Mouse (Mus musculus) R1 (cell line): Measurements from ENCODE around the gene Pou2af1.

Experiments
- DNase-seq: peaks from one replicate; pipeline ENCODE4 v3.0.0-alpha.2; 2018; ENCODE audit warnings: low read depth, low spot score

The Pou2af1 gene

DNA sequence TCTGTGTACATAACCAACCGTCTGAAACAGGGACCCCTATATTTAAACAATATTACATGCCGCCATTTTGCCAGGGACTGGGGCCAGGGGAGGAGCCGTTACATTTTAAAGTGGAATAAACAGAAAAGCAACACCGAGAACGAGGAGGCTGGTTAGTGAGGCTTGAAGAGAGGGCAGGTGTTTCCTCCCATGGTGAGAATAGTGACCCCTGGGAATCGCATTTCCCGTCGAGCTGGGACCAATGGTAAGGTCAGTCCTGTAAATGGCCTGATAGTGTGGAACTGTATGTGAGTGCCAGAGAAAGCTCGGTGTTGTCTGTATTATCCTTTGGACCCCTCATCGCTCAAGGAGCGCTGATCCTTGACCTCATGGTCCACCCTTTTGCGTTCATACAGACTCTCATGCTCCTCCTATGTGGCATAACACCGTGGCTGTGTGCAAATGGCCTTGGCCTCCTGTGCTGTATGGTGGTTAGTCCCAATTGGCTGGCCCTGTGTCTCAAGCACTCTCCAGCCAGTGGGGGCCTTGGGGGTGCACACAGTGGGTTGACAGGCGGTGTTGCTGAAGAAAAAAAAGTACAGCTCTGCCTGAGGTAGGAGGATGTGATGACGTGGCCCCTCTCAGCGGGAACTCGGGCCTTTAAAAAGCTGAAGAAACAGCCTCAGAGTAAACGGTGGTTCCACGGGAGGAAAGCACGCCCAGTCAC, at the start of gene Pou2af1:
Gene Pou2af1 (plus strand): TSS at position 686 of the 706 bp plus-strand sequence.
- no peak for DNase-seq

DNA sequence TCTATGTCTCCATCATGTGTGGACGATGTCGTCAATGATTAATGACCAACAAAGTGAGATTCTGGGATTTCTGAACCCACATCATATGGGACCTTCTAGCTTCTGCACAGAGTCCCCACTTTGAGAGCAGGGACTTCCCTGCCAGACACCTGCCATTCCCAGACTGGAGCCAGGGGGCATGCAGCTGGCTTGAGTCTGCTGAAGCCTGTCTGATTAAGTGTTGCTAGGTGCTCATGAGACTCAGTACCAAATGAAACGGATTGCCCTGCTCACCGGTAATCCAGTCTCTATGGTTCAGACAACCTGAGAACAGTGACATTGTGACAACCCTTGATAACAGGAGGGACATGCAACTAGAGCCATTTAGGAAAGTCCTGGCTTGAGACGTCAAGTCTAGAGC, 49.5 kb upstream of the Pou2af1 start:
- no peak for DNase-seq

DNA sequence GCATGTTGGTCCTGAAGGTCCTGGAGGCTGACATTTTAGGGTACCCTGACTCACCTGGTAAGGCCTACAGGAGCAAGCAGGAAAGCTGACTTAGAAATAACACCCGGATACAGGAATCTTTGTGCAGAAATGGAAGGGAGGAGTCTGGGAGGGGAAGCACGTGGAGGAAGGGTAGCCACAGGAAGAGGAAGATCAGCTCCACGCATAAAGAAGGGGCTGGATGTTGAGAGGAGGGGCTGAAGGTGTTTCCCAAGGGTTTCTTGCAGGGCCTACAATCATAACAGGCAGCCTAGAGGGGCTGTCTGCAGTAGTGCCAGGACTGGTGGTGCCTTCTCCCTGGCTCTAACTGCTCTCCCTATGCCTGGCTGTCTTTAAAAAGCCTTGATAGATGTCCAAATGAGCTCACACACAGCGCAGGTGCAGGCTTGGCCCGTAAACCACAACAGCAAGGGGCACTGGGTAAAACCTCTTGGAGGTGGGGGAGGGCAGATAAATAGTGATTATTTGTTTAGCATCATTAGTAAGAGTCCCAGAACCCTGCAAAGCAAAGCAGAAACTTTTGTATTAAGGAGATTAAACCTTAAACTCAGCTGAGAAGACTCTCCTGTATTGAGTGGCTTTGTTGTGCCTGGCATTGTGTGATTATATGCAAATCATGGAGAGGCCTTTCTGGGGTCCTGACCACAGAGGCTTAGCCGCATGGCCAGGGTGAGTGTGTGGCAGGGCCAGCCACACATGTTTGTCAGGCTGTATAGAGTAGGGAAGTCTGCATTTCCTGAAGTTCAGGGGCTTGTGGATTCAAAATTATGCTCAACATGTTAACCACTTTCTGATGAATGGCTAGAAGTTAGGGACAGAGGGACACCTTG, 48.0 kb upstream of the Pou2af1 start, which contains the start of gene Gm32742:
Gene Gm32742 (minus strand): TSS at position 206 of the 869 bp plus-strand sequence.
- DNase-seq: no peak

DNA sequence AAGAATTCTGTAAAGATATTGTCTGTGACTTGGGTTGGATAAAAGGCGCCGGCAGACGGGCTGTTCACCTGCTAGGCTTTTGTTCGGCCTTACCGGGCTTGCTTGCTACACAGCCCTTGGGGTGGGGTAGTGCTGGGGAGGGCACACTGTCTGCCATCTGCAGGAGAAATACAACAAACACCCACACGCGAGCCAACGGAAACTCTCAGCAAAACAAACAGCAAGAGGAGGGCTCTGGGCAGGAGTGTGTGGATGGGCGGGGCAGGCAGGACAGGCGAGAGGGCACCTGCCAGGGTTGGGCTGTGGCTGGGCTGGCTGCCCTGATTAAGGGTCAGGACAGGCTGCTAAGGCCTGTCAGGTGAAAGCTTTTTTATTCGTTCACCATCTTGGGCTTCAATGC, 45.6 kb upstream of the Pou2af1 start:
- DNase-seq: no peak

DNA sequence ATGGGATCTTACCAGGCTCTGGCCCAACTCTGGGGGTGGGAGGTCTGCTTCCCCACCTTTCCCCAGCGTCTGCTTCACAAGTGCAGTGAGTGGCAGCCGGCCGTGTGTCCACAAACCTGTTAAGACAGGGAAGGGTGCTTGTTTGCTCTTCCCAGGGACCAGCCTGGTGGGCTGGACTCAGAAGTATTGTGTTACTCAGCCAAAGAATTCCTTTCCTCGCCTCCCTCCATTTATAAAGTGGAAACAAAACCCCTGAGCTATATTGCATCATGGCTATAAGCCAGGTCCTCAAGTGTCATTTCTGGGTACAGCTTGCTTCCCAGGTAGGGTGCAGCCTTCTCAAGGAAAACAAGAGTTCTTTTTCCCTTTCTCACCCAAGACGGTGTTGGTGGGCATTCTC, 44.8 kb upstream of the Pou2af1 start:
- no peak for DNase-seq

DNA sequence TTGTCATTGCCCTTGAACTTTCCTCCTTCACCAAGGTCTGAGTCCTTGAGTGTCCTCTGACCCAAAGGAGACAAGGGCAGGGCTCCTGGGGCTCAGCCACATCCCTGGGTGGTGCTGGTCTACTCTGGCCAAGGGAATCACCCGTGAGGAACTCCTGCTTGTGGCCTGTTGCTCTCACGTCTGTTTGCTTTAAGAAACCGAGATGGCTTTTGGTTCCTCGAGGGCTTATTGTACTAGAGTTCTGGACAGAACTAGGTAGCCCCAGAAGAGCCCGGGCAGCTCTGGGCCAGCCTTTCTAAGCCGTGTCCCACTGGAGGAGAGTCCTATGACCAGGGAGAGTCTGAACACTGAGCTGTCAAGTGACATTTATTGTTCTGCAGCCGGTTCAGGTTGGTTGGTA, 44.4 kb upstream of the Pou2af1 start:
- DNase-seq: no peak

DNA sequence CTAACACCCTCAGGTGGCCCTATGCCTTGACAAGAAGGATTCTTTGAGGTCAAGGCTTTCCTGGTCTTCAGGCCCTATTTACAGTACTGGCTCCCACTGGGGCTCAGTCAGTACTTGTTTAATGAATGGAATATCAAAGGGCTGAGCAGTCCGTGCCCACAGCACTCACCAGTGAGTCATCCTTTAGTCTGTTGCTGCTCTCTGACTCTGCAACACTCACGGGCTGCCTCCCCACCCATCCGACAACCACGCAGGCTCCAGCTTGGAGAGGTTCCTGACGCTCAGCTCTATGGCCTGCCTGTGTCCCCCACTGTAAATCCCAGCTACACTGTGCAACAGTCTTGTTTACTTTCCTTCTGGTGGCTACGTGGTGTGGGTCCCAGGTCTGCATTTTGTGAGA, 43.2 kb upstream of the Pou2af1 start:
- DNase-seq: no peak

DNA sequence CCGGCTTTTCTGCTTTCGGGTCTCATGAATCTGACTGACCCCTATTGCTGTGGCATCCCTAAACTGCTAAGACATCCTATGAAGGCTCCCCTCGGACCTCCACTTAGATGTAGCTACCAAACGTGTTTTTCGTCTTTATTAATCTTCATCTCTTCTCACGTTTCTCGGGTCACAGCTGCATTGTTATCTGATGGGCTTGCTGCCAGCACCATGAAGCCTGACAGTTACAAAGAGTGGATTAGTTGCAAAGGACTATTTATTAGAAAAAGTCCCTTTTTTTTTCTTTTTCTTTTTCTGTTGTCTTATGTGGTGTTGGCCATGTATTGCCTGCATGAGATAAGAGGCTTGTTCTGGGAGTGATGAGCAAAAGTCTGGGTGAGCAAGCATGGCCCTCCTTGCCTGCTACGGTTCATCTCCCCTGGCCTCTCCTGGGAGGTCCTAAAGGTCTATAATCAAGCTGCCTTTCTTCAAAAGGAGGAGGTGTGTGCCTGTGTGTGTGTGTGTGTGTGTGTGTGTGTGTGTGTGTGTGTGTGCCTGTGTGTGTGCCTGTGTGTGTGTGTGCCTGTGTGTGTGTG, 38.5 kb upstream of the Pou2af1 start:
- no peak for DNase-seq

DNA sequence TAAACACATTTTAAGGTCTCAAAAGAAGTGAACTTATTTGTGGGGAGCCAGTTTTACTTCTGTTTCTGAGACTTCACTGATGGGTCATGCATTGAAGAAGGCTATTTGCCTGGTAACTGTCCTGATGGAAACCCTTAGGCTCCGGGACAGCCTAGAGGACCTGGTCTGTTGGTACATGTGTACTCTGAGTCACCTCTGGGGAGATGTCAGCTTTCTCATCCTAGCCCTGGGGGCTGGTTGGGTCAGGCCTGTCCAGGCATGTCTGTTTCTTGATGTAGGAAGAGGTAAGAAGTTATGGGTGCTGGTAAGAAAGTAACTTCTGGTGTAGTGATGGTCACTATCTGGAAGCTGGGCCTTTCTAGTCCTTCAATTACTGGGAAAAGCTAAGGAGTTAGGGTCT, 37.8 kb upstream of the Pou2af1 start:
- no peak for DNase-seq

DNA sequence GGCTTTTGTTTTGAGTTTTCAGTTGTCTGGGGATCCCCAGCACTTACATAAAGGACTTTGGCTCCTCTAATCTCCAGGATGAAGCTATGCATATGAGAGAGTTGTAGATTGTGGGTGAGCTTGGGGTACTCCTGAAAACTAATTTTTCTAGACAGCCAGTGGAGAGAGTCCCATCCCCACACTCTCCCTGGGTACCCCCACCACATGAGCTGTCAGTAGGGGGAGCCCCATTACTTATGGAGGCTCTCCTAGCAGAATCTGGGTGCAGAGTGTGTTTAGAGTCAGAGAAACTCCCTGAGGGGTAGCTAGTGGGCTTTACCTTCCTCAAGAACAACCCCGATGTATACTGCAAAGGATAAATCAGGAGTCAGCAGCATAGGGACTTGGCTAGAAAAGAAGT, 35.2 kb upstream of the Pou2af1 start:
- no peak for DNase-seq

DNA sequence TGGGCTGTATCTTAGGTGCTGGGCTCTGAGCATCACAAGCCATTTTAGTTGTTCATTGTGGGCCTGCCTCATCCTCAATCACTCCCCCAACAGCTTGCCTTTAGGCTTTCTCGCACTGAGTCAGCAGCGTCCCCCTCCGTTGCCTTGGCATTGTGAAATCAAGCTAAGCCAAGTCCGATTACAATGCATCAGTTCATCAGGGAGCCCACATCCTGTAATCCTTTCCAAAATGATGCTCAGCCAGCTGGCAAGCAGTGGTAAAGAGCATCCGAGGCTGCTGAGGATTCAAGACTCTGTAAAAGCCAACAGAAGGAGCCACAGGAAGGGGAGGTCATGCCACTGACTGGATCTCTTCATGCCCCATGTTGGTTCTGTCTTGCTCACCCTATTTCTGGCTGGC, 32.9 kb upstream of the Pou2af1 start:
- no peak for DNase-seq

DNA sequence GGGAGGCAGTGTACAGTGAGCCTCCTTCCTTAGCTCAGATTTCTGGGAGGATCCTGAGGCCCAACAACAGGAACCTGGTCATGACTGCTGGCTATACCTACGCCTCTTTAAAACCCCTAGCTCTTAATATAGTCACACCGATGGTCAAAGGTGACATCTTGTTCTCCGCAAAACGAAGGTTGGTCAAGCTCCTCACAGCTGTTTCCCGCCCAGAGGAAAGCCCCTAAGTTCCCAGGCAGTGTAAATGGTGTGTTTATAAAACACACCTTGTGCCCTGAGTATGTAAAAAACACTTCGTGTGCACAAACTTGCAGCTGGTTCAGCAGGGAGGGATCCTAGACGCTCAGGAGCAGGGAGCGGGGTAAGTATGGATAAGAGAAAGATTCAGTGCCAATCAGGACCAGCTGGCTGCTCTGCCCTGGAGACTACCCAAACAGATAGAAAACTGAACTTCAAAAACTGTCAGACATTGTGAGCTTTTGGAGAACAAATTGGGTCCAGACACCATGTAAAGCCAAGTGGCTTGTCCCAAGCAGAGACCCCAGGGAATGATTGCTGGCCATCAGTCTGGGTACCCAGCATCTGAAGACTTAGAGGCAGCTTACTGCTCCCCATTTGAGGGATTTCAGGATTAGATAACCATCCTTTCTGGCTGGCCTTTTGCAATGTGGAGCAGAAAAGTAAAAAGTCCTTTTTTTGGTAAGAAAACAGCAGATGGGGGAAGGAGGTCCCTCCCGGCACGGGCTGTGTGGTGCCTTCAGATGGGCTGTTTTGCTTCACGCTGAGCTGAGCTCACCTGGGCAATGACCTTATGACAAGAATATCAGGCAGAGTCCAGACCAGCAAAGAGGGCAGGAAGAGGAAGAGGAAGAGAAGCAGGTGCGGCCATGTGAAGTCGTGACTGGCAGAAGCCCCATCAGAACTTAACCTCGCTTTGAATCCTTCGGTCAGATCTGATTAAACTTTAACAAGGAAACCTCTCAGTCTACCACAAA, 30.5 kb upstream of the Pou2af1 start:
- no peak for DNase-seq

DNA sequence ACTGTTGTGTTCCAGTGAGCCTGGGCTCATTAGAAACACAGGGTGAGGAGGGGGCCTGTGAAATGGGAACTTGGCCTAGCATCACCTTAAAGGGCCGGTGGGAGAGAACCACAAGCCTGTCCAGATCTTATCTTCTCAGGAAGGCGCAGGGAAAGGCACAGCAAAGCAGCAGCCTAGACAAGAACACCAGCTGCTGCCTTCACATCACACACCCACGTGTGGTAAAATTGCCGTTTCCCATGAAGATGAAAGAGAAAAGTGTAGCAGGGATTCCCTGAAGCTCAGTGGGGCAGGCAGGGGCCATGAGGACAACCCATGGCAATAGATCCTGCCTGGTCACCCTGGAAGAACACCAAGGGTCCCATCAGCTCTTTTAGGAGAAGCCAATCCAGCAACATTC, 28.1 kb upstream of the Pou2af1 start:
- no peak for DNase-seq

DNA sequence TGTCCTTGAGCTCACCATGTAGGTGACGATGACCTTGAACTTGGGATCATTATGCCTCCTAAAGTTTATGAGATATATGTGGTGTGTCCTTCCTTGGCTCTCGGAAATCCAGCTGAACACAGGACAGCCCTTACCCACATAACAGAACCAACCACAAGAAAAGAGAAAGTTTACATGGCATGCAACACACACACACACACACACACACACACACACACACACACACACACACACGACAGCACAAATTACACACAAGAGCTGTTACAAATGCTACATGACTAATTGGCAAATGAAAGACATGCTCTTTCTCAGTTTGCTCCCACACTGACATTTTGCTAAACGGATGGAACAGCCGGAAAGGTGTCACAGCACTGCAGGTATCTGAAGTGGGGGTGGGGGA, 27.6 kb upstream of the Pou2af1 start:
- no peak for DNase-seq

DNA sequence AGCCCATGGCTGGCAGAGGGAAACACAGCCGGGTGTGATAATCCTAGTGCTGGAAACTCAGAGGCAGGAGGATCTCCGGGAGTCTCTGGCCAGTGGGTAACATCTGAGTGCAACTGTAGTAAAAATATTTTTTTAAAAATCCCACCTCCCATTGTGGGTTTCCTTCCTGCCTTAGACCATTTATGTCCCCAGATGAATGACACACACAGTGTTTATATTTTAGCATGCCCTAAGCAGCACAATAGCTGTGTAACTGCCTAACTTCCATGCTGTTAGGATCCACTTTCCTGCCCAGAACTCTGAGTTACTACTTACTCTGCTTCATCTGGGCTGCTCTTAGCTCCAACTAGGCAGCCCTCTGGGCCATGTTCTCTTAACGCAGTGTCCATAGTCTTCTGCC, 22.9 kb upstream of the Pou2af1 start:
- no peak for DNase-seq

DNA sequence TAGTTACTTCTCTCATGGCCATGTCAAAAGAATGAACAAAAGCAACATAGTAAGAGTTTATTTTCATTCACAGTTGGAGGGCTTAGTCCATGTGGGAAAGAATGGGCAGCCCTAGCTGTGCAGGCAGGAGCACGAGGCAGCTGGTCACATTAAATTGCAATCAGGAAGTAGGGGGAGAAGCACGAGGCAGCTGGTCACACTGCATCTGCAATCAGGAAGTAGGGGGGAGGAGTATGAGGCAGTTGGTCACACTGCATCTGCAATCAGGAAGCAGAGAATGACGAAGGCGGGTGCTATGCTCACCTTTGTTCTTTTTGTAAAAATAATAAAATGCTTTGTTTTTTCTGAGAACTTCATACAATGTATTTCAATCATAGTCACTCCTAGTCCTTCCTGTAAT, 18.7 kb upstream of the Pou2af1 start:
- peak; percentile 34 for DNase-seq

DNA sequence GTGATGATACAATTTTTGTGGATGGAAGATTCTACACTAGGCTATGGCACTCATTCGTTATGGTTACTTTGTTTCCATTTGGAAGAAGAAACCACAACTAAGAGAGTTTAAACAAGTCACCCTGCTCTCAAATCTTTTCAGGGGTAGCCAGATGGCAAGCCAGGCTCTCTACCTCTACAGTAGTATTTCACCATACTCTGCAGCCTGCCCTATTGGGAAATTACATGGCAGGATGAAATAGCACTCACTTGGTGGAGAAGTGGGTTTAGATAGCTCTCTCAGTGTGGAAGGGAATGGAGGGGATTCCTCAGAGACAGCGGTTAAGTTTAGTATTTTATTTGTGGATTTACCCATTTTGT, 4.6 kb upstream of the Pou2af1 start:
- DNase-seq: no peak

DNA sequence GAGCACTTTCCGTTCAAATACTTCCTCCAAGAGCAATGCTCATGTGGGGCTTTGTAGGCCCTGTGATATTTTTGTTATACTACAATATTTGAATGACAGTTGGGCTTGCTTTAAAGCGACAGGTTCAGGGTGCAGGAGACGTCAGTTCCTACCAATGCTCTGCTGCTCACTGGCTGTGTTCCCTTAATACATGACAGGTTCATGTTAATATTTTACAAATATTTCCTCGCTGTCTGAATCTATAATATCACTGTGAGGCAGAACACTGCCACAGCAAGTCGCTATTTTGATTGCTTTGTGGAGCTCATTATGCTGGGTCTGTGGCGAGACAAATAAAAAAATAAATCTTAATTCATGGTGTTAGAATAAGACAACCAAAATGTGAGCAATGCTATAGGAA, 2.3 kb upstream of the Pou2af1 start:
- DNase-seq: no peak

DNA sequence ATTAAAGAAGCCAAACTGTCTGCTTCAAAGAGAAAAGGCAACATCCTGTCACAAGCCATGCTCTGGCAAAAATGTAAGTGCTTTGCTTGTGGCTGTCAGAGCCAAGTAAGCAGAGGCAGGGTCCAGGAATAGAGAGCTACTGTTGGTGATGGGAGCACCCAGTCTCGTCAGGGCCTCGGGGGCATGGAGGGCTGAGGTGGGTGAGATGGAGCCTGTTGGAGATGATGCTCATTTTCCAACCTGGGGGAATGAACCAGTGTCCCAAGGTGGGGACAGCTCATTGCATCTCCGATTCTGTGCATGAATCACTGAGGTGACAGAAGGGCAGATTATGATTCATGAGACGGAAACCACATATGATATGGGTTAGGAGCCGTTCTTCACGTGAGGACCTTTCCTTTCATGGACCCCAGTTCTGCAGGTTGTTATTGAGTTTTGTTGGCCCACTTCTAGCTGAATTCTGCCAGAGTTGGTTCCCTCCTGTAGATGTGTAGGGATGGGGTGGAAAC, 275 bp downstream of the Pou2af1 start:
- DNase-seq: no peak

DNA sequence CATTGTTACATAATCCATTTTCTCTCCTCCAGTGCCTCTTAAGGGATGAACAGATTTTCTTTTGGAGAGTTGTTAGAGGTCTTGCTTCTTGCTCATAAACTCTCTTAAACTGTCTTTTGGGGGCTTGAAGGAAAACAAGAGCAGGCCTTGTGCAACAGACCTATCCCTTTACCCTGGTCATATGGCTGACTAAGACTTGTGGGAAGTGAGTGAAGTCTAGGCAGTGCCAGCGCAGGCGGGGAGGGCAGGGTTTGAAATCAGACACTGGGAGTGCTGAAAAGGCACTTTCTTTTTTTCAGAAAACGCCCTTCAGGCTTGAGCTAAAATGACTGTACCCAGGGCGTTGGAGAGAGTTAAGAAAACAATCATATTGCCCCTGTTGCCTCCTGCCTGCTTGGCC, 1.8 kb downstream of the Pou2af1 start:
- no peak for DNase-seq

DNA sequence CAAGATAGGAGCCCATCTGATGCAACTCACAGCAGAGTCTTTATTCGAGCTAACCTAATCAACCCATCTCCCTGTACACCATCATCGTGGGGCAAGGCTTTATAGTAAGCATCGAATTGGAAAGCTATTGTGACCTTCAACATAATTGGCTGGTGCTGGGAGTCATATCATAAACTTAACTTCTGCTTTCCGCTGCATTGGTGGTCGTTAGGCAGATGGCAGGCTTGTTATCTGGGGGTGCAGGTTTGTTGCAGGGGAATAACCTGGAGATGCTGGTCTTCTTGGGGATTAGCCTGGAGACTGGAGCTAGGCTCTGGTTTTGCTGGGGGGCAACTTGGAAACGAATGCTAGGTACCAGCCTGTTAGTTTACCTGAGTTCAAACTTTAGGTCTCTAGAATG, 2.4 kb downstream of the Pou2af1 start:
- no peak for DNase-seq
